Mouse (Mus musculus): ENCODE measurements at regions not wholly inside any gene's neighbourhood (a gene's known extent, or its start where the extent isn't known, plus 50 kb on each side); places are given as distances from the start of the nearest gene placed in this dataset.

DNA sequence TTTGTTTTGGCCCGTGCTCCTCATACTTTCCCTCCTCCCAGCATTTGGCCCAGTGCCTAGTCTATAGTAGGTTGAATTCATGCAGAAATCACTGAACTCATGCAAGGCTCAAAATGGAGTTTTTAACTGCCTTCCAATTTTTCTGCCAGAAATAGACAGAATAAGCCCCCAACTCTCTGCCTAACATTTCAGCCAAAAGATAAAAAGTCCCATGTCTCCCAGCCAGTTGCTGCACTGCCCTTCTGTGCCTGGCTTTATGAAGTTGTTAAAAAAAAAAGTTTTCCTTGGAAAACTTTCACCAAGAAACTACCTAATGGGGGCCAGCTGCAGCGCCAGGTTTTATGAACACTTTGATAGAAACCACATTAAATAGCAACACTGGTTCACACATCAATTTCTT, 222.0 kb downstream of the Zic3 start:
- no peak for DNase-seq (ENCODE audit: low spot score in 2 of 2)

GRCm38 (mm10) chrX:58256043-58256442, 233.5 kb downstream of the Zic3 start:
- no peak for DNase-seq (ENCODE audit: low spot score in 2 of 2)

DNA sequence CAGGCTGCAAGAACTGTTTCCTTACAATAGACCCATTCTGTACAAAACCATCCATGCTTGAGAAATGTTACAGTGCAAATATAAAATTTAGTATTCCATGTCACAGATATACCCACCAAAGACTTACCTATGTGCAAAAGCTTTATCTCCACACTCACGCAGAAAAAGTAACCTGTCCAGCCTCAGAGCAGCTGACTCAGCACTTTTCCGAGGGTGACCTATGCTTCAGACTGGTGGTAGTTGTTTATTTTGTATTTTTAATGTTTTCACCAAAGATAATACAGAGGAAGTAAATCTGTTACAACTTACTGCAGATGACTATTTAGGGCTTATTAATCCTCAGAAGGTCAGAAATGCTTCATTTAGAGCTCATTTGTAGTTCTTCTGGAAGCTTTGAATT, 260.4 kb downstream of the Zic3 start:
- no peak for DNase-seq (ENCODE audit: low spot score in 2 of 2)

DNA sequence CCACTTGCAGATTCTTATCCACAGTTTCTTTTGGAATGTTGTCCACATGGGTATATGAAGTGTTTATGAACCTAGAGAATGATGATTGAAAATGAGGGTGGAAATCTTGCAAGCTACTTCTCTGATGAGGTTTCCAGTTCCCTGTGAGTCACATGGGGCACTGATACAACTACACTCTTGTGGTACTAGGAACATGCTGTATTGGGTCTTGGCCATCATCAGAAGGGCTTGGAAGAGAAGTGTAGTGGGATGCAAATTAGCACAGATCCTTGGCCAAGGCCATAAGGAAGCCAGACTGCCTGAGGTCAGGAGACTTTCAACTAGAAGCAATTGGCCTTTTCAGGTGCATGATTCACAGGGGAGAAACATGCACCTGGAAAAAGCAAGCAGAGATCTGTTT, 300.3 kb downstream of the Zic3 start:
- no peak for DNase-seq (ENCODE audit: low spot score in 2 of 2)

DNA sequence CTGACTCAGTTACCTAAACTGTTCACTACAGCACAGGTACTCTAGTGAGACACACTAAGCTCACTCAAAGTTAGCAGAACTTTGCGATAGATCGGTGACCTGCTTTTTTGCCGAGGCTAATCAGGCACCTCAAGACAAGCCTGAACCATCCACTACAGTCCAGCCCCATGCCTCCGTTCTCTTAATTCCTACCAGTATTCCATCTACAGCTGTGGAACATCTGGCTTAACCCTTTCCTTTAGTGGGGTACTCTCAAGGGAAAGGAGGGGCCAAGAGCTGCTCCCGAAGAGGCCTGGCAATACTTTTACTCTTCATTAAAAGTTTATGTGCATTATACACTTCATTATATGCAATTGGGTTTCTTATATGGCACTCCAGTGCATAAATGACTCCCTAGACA, 329.1 kb downstream of the Zic3 start:
- DNase-seq (ENCODE audit: low spot score in 2 of 2): no peak

GRCm38 (mm10) chrX:58377926-58378325, 355.4 kb downstream of the Zic3 start:
- DNase-seq (ENCODE audit: low spot score in 2 of 2): peak in 1 of 2 experiments; percentile 5
